Mouse (Mus musculus): ENCODE data around the gene Orai2. TPM values are rescaled to one million over a fixed set of nuclear protein-coding genes. Genes with fewer than 3 reads are reported as not detected.
"Not testable (repeated sequence)": the region's sequence is repeated elsewhere in the genome, so short reads cannot be mapped to it uniquely, and the experiment has no call there.

The Orai2 gene
- total RNA-seq, 2 experiments from 2014 or later = 2.8 to 3.0 TPM

DNA sequence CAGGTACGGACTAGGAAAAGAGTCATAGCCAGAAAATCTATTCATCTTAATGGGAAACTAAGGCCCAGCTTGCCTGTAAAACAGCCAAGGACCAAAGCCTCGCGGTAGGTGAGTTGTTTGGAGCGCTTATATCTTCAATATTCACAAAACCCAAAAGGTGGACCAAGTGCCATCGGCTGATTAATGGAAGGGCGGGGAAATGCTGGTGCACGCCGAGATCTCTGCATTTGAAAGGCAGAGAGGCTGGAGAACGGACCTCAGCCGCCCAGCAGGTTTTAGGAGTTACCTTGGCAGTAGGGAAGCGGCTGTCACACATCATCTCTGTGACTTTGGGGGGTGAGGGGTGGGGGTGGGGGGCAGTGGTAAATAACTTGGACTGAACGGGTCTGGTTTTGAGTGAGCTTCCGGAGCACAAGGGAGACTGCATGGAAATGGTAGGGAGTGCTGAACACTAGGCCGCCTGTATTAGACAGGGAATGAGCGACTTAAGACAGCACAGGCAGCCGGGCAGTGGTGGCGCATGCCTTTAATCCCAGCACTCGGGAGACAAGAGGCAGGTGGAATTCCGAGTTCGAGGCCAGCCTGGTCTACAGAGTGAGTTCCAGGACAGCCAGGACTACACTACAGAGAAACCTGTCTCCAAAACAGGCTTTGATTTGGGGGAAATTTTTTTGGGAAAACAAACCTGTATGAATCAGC is 34.1 kb downstream of the Orai2 start:
- no peak for DNase-seq

DNA sequence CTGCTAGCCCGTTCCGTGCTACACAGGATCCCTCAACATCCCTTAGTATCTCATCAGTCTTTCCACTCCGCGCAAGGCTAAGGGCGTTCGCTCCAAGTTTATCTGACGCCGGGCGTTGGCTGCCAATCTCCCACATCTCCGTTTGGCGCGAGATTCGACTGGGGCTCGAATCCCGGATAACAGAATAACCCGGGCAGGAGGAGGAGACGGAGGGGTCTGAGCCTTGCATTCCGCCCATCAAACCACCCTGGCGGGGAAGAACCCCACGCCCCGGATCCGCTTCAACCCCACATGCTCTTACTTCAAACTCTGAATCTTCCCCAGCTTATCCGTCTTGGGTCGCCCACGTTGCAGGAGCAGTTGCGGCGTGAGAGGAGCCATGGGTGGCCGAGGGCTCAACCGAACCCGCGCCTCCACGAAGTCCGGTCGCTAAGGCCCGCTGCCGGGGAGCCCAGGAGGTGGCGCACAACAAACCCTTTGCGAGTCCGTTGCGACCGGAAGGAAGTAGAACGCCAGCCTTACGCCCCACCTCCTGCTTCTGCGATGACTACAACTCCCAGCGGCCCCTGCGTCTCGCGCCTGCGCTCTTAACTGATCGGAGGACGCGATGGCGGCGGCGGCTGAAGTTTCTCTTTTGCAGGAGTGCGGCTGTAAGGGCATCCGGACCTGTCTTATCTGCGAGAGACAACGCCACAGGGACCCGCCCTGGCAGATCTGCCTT is 34.8 kb downstream of the Orai2 start, which contains the start of the genes Lrwd1 and Alkbh4:
Gene Lrwd1, minus strand, starts transcription at position 504 of the 721 bp plus-strand sequence.
Gene Alkbh4, plus strand, starts transcription at position 576 of the 721 bp plus-strand sequence.
- peak; percentile 97 for DNase-seq

- DNase-seq = no peak
Observed at GRCm38 (mm10) chr5:136122165-136122564, 48.3 kb downstream of the Orai2 start.

- no peak for DNase-seq
Observed at GRCm38 (mm10) chr5:136116784-136117112, 53.8 kb downstream of the Orai2 start.

DNA sequence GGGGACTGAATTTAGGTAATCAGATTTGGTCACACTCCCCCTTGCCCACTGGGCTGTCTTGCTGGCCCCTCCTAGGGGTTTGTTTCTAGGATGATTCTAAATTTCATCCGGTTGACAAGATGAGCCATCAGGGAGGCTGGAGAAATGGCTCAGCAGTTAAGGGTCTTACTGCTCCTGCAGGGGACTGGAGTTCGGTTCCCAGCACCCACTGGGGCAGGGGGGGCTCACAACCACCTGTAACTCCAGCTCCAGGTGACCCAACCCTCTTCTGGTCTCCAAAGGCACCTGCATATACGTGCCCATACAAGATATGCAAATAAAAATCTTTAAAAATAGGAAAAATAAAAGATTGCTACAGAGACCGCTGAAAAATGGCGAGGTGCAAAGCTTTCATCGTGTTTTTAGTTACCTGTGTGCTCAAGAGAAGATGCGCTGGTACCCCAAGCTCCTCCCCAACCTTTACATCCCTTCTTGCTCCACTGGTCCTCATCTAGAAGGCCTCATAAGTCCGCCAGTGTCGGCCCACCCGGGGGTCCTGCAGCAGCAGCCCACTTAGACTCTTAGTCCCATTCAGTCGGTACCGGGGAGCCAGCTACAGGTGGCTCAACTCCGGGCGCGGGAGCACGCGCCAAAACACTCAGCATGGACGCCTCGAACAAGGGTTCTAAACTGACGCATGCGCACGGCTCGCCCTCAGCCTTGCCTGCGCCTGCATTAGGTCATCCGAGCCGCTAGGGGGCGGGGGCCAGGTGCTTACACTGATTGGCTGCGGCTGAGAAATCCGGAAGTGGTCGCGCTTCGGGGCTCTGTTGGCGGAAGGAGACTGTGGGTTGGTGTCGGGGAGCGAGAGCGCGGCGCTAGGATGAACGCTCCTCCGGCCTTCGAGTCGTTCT is 54.4 kb downstream of the Orai2 start, which contains the start of gene Polr2j:
Gene Polr2j, plus strand, starts transcription at position 741 of the 893 bp plus-strand sequence.
- DNase-seq = peak; percentile 97 to 99

GRCm38 (mm10) chr5:136113546-136113945 is 57.0 kb downstream of the Orai2 start:
- not testable (repeated sequence) for DNase-seq

DNA sequence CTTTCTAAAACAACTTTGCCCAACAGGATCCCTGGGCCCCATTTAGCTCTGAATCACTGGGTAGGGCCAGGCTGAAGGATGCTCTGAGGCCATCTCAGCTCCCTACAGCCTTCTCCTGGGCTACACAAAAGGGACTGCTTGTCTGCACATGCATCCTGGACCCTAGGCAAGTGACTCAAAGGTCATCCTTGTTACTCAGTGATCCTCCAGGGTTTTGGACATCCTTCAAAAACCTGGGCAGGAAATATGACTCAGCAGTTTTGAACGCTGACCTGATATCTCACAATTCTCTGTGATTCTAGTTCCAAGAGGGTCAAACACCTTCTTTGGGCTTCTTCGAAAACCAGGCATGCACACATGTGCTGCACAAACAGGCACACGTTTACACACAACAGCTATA is 61.5 kb downstream of the Orai2 start:
- DNase-seq = peak in 1 of 2 experiments; percentile 19

GRCm38 (mm10) chr5:136108486-136108885 is 62.0 kb downstream of the Orai2 start:
- no peak for DNase-seq

DNA sequence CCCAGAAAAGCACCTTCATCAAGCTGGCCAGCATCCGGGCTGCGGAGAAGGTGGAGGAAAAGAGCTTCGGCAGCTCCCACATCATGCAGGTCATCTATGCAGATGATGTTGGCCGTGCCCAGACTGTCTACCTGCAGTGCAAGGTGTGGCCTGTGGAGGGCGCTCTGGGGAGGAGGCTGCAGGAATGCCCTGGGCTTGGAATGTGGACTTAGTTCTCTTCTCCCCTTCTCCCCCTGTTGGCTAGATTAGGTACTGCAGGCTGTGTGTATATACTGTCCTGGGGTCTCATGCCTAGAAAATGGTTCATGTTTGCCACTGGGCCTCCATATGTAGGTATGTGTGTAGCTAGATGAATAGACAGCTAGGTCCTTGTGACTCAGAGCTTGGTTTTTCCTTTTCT is 66.0 kb downstream of the Orai2 start:
- DNase-seq = no peak

- peak; percentile 79 to 82 for DNase-seq
Observed at GRCm38 (mm10) chr5:136102099-136102820, 68.3 kb downstream of the Orai2 start.

- DNase-seq = no peak
Observed at GRCm38 (mm10) chr5:136098536-136098935, 72.0 kb downstream of the Orai2 start.

Small RNAs within 50 kb of the gene (microRNA-seq; reads per million reads assigned to microRNA genes)
- gene Mir7035 = not detected

Other genes with a start within 250 kb of the Orai2 start
- 100 to 1,000 TPM; 499 to 690 TPM for gene Ywhag, start 236.1 kb downstream of the Orai2 start, total RNA-seq (2021)
- 1 to 10 TPM; 2.3 to 3.3 TPM for gene Ssc4d, start 196.2 kb downstream of the Orai2 start, total RNA-seq (2021)
- gene Zp3, start 190.6 kb downstream of the Orai2 start, total RNA-seq (2021) = not detected
- 10 to 100 TPM; 13.3 to 17.1 TPM for gene Dtx2, start 175.9 kb downstream of the Orai2 start, total RNA-seq (2021)
- 1 to 10 TPM; 5.3 to 6.8 TPM for gene Upk3b, start 132.2 kb downstream of the Orai2 start, total RNA-seq (2021)
- gene Upk3bl, start 116.2 kb downstream of the Orai2 start, total RNA-seq (2021) = not detected
- gene Rasa4, start 86.8 kb downstream of the Orai2 start, total RNA-seq (2021) = 10 to 100 TPM; 11.2 to 11.9 TPM
- gene Polr2j, start 54.1 kb downstream of the Orai2 start, total RNA-seq (2021) = 10 to 100 TPM; 69.3 to 96.9 TPM
- 10 to 100 TPM in 1 of 2 experiments, 1 to 10 TPM in 1; 9.6 to 11.5 TPM for gene Lrwd1, start 34.6 kb downstream of the Orai2 start, total RNA-seq (2021)
- 1 to 10 TPM; 6.8 to 7.5 TPM for gene Alkbh4, start 34.6 kb downstream of the Orai2 start, total RNA-seq (2021)
- 10 to 100 TPM; 36.2 to 46.0 TPM for gene Prkrip1, start 28.2 kb upstream of the Orai2 start, total RNA-seq (2021)
- gene Sh2b2, start 75.8 kb upstream of the Orai2 start, total RNA-seq (2021) = 10 to 100 TPM; 19.7 to 21.0 TPM